Mouse (Mus musculus) midbrain, embryonic 13.5 days (tissue): Measurements from ENCODE around the gene AC134908.4. TPM values are rescaled to one million over a fixed set of nuclear protein-coding genes. Genes with fewer than 3 reads are reported as not detected.

ENCODE experiments used
- ATAC-seq: fragments of 200-750 bp; cut with Nextera tagmentation; 2 replicates; pipeline ENCODE4 v1.8.0; 2017; ENCODE audit warnings: mild to moderate bottlenecking, moderate TSS enrichment, moderate library complexity
- H3K27ac ChIP-seq: fragments of 300-500 bp; sonication (generic); 2 replicates; pipeline ENCODE4 v1.5.1; 2015; ENCODE audit warnings: inconsistent platforms, mild to moderate bottlenecking, moderate library complexity
- H3K27me3 ChIP-seq: fragments of 300-500 bp; sonication (generic); 2 replicates; pipeline ENCODE4 v1.6.1; 2015; ENCODE audit warnings: mild to moderate bottlenecking, inconsistent platforms
- H3K36me3 ChIP-seq: fragments of 300-500 bp; sonication (generic); 2 replicates; pipeline ENCODE4 v1.6.1; 2015; ENCODE audit warnings: mild to moderate bottlenecking, inconsistent platforms
- H3K4me1 ChIP-seq: fragments of 300-500 bp; sonication (generic); replicated peaks from 2 replicates; pipeline ENCODE4 v1.6.1; 2015; ENCODE audit warnings: inconsistent platforms
- H3K4me2 ChIP-seq: fragments of 300-500 bp; sonication (generic); replicated peaks from 2 replicates; pipeline ENCODE4 v1.6.1; 2015; ENCODE audit warnings: moderate library complexity, mild to moderate bottlenecking, inconsistent platforms
- H3K4me3 ChIP-seq: fragments of 300-500 bp; sonication (generic); replicated peaks from 2 replicates; pipeline ENCODE4 v1.5.1; 2015; ENCODE audit warnings: mild to moderate bottlenecking, inconsistent platforms
- H3K9ac ChIP-seq: fragments of 300-500 bp; sonication (generic); replicated peaks from 2 replicates; pipeline ENCODE4 v1.6.1; 2015; ENCODE audit warnings: mild to moderate bottlenecking, inconsistent platforms
- H3K9me3 ChIP-seq: fragments of 300-500 bp; sonication (generic); 2 replicates; pipeline ENCODE4 v1.6.1; 2016; ENCODE audit warnings: mild to moderate bottlenecking, inconsistent platforms
- WGBS: fragments of 180-500 bp; shearing (Covaris S2); methylation state at CpG from one replicate; pipeline ENCODE4 v1.1.7; 2015; 5-methylcytosine and 5-hydroxymethylcytosine counted together
- polyA plus RNA-seq: library from polyadenylated mRNA; unstranded; fragments of >200 nt; fragmentation: Nextera tagmentation; extraction: Ambion mirVana; gene quantifications from 2 replicates; pipeline ENCODE4 v1.2.1, GENCODE M21; 2015

AC134908.4 gene
- polyA plus RNA-seq, 1 experiment from 2014 or later = not detected

DNA sequence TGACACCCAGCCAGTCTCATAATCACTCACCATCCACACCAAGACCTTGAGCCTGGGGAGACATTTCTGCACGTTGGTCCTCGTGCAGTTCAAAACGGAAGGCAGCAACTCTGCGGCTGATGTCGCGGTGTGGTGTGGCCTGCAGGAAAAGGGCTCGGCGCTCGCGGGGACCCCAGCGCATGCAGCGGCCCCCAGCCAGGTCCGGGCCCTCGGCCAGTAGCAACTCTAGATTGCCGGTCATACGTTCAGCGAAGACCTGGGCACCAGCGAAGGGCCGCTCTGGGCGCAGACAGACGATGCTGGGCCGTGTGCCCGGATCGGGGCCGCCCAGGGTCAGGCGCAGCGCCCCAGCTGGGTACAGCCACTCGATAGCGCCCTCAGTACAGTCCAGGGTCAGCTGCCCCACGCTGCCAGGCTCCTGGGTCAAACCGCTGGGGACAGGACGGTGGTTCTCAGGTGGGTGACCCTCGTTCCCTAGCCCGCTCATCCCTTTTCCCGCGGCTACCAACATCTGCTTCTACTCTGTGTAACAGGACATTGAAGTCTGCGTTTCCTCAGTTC lies 832 bp upstream of the AC134908.4 start:
- no peaks in the 10 kb centered on the region for H3K36me3 ChIP-seq
- peak overlapping the region; percentile 60; the same call in 1 of the 2 replicates for H3K27ac ChIP-seq
- peak overlapping the region; percentile 82 for H3K4me2 ChIP-seq
- H3K9ac ChIP-seq = peak overlapping the region; percentile 71
- no peaks in the 10 kb centered on the region for H3K27me3 ChIP-seq
- peak overlapping the region; percentile 64 for H3K4me3 ChIP-seq
- H3K9me3 ChIP-seq = no peaks in the 10 kb centered on the region
- peaks cover 53% of the 10 kb centered on the region for H3K4me1 ChIP-seq
- no peak for ATAC-seq
- under 1% methylated on average over 36 of the region's 37 CpGs for WGBS

DNA sequence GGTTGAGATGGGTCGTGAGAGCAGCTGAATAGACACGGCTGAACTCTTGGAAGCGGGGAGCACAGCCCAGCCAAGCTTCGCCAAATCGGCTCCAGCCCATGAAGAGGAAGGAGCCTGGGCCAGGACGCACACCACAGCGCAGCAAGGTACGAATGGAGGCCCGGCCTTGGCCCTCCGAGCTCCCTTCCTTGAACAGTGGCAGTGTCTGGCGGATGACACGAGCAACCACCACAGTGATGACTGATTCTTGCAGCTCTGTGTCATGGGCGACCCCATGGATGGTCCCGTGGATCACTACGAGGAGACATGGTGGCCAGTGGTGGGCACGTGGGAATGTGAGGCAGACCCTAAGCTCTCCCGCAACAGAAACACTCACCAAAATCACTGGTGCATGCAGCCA lies 461 bp downstream of the AC134908.4 start:
- H3K9me3 ChIP-seq = no peaks in the 10 kb centered on the region
- ATAC-seq = no peak
- no peaks in the 10 kb centered on the region for H3K27me3 ChIP-seq
- peak overlapping the region; percentile 71 for H3K9ac ChIP-seq
- WGBS = 39% methylated on average over 17 of the region's 17 CpGs
- no peaks in the 10 kb centered on the region for H3K36me3 ChIP-seq
- H3K4me1 ChIP-seq = peaks cover 61% of the 10 kb centered on the region
- peak overlapping the region; percentile 82 for H3K4me2 ChIP-seq
- peak overlapping the region; percentile 64 for H3K4me3 ChIP-seq
- peak overlapping the region; percentile 91 for H3K27ac ChIP-seq

DNA sequence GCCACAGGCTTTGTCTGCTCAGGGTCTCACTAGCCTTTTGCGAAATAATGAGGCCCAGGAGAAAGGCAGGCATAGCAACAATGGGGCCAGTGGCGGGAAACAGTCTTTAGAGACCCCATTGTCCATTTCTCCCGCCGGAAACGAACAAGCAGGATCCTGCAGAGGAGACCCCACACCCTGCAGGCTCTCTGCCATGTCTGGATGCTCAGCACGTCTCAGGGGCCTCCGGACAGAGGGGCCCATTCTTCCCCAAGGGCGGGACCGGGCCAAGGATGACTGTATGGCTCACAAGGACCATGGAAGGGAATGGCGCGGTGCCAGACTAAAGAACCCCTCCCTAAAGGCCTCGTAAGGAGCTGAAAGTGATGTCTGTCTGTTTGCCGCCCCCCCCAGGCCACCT lies 1.3 kb downstream of the AC134908.4 start:
- 16% methylated on average over 13 of the region's 13 CpGs for WGBS
- Histone ChIP-seq H3K4me3 (peak overlapping the region; percentile 64), H3K27me3 (no peaks in the 10 kb centered on the region), H3K36me3 (peaks cover 8% of the 10 kb centered on the region; the same call in 1 of the 2 replicates), H3K4me2 (peak overlapping the region; percentile 82), H3K9ac (peak overlapping the region; percentile 71), H3K27ac (peak overlapping the region; percentile 91; the same call in 1 of the 2 replicates), H3K9me3 (no peaks in the 10 kb centered on the region), H3K4me1 (peaks cover 61% of the 10 kb centered on the region)
- ATAC-seq = no peak

DNA sequence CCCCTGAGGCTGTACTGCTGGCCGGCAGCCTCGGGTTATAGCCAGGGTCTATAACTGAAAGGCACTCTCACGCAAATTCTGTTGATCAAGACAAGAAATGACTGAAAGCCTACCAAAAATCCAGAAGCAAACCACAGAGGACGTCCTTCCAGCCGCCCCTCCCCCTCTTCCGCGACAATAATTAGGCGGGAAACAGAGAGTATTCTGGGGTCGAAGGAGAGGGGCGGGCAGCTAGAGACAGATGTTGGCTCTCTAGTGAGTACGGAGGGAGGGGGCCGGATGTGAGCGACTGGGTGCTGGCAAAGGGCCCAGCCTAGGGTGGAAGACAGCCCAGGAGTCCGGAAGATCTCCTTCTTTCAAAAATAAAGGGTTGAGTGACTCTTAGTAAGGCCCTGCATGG lies 2.8 kb downstream of the AC134908.4 start, which contains the start of gene Fam173a:
Gene Fam173a, minus strand, starts transcription at position 287 of the 400 bp plus-strand sequence.
- peak within 1 kb of the TSS; percentile 91 for H3K27ac ChIP-seq
- 1% methylated on average over 14 of the region's 14 CpGs for WGBS
- H3K9ac ChIP-seq = peak within 1 kb of the TSS; percentile 81
- H3K27me3 ChIP-seq = no peaks in the 10 kb centered on the region
- ATAC-seq = peak; percentile 53
- peak within 1 kb of the TSS; percentile 82 for H3K4me2 ChIP-seq
- H3K36me3 ChIP-seq = peaks cover 18% of the 10 kb centered on the region
- peak within 1 kb of the TSS; percentile 79 for H3K4me3 ChIP-seq
- peaks cover 61% of the 10 kb centered on the region for H3K4me1 ChIP-seq
- H3K9me3 ChIP-seq = no peaks in the 10 kb centered on the region

DNA sequence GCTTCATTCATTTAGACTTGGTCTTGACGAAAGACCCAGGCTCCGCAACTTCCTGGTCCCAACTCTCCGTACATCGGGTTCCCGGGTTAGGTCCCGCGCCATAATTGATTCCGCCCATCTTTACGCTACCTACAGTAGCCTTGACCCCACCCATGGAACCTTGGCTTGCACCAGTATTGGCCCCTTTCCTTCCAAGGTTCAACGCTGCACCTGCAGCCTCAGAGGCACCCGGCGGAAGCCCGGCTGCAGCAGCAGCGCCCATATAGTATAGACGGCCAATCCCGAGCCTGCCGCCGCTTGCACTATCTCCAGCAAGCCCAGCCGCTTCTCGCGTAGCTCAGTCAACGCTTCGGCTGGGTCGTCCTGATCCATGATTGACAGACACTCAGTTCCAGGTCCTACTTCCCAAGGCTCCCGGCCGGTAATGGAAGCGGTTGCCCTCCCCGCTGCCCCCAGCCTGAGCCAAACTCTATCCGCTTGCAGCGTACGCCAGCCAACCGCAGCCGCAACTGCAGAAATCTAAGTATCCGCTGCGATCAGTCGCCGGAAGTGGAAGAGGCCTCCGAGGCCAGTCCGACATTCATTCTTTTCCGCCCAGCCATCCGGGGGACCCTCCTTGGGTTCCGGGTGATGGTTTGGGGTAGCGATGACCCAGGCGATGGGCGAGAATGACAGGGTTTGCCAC lies 3.5 kb downstream of the AC134908.4 start:
- peak overlapping the region; percentile 79 for H3K4me3 ChIP-seq
- ATAC-seq = peak; percentile 73
- WGBS = under 1% methylated on average over 45 of the region's 45 CpGs

DNA sequence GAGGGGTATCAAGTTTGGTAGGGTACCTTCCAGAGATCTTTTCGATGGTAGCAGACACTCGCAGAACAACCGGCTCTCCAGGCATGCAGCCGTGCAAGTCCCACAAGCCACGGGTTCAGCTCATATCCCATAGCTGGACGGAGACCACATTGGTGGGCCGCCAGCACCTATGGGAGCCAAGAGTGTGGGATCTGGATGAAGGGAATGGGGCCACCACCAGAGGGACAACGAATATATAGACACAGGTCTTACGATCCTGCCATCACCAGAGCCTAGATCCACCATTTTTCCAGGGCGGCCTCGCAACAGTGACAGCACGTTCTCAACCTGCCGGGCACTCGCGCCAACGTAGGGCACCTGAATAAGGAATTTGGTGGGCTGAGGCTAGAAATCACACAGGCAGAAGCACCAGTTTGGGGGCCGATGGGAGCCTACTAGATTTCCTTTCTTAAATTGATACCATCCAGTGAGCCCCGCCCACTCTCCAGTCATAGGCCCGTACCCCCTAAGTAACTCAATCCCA lies 4.1 kb downstream of the AC134908.4 start:
- H3K27me3 ChIP-seq = no peaks in the 10 kb centered on the region
- H3K4me2 ChIP-seq = peak overlapping the region; percentile 72
- peak overlapping the region; percentile 81 for H3K9ac ChIP-seq
- 30% methylated on average over 19 of the region's 19 CpGs for WGBS
- H3K4me1 ChIP-seq = peaks cover 53% of the 10 kb centered on the region
- peaks cover 25% of the 10 kb centered on the region for H3K36me3 ChIP-seq
- H3K27ac ChIP-seq = peak overlapping the region; percentile 91
- no peak for ATAC-seq
- H3K4me3 ChIP-seq = peak overlapping the region; percentile 79
- no peaks in the 10 kb centered on the region for H3K9me3 ChIP-seq

More for the DNA sequence above, 3.5 kb downstream of the AC134908.4 start:
- Histone ChIP-seq H3K9ac (peak overlapping the region; percentile 81), H3K4me1 (peaks cover 58% of the 10 kb centered on the region), H3K36me3 (peaks cover 24% of the 10 kb centered on the region), H3K27me3 (no peaks in the 10 kb centered on the region), H3K27ac (peak overlapping the region; percentile 91), H3K4me2 (peak overlapping the region; percentile 72), H3K9me3 (no peaks in the 10 kb centered on the region)

DNA sequence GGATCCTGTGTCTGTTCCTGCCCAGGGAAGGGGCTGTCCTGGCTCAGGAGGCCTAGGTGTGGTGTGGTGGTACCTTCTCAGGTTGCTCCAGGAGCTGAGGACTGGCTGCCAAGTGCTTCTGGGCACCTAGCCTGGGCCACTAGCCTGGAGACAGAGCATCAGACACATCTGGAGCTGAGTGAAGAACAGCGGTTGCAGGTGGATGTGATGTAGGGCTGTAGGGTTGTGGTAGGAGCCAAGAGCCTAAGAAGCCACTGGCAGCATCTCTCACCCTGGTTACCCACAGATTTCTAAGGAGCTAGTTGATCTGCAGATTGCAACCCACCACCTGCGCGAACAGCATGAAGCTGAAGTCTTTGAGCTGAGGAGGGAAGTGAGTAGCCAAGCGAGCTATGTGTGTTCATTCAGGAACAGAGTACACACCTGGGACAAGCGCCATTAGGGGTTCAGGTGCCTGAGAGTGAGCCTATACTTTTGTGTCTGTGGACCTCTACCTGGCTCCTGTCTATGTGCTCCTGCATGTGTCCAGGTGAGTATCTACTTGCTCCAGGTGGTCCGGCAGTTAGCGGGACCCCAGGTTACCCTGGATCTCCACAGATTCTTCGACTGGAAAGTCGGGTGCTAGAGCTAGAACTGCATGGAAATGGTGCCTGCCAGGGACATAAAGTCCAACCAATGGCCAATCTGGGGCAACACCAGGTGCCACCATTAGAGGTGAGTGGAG lies 8.5 kb downstream of the AC134908.4 start:
- WGBS = 89% methylated on average over 9 of the region's 9 CpGs
- H3K4me2 ChIP-seq = no peak overlapping the region

DNA sequence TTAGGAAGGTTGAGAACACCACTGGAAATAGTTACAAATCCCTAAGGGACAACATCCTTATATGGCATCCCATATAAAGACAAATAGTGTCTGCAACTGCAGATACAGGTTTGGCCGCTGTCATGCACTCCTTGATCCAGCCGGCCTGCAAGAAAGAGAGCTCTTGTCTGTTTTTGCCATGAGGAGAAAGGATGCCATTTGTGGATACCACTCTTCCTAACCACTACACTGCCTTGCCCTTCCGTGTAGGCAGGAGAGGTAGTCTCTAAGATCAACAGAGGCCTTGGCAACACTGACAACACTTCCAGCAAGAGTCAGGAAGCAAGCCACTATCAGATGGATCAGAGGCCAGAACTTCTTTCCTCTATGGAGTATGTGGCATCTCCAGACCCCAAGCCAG lies 9.2 kb downstream of the AC134908.4 start, which contains the start of gene Ccdc78:
Gene Ccdc78, plus strand, starts transcription at position 301 of the 400 bp plus-strand sequence.
- Histone ChIP-seq H3K4me3 (peak within 1 kb of the TSS; percentile 69), H3K9ac (peak within 1 kb of the TSS; percentile 84), H3K4me1 (peaks cover 36% of the 10 kb centered on the region), H3K9me3 (no peaks in the 10 kb centered on the region), H3K36me3 (peaks cover 54% of the 10 kb centered on the region), H3K27me3 (no peaks in the 10 kb centered on the region), H3K27ac (peak within 1 kb of the TSS; percentile 77), H3K4me2 (peak within 1 kb of the TSS; percentile 82)
- WGBS = 88% methylated on average over 3 of the region's 3 CpGs
- ATAC-seq = no peak

More for the DNA sequence above, 8.5 kb downstream of the AC134908.4 start:
- peaks cover 48% of the 10 kb centered on the region for H3K36me3 ChIP-seq
- H3K9me3 ChIP-seq = no peaks in the 10 kb centered on the region
- H3K27me3 ChIP-seq = no peaks in the 10 kb centered on the region
- H3K9ac ChIP-seq = no peak overlapping the region
- no peak overlapping the region for H3K4me3 ChIP-seq
- no peak overlapping the region for H3K27ac ChIP-seq
- H3K4me1 ChIP-seq = peaks cover 40% of the 10 kb centered on the region
- no peak for ATAC-seq

DNA sequence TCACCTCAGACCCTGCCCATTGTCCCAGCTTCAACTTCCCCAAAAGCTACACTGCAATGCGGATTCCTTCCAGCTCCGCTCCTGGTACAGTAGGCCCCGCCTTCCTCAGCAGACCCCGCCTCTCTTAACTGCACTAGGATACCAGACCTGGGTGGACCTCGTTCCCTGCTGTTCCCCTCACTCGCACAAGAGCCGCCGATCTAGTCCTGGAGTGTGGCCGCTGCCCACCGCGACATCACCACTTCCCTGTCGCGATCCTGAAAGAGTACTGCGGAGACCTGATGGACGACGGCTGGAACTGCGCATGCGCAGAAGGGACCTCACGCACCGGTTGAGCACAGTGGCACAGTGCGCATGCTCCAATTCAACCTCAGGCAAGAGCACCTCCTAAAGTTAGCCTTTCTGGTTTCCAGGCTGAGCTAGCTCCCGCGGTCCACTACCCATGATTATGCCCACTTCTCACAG lies 10.1 kb downstream of the AC134908.4 start, which contains the start of gene Haghl:
Gene Haghl, minus strand, starts transcription at position 393 of the 465 bp plus-strand sequence.
- H3K9ac ChIP-seq = peak within 1 kb of the TSS; percentile 84
- peak; percentile 87 for ATAC-seq
- WGBS = under 1% methylated on average over 23 of the region's 23 CpGs
- peaks cover 64% of the 10 kb centered on the region for H3K36me3 ChIP-seq
- H3K4me1 ChIP-seq = peaks cover 26% of the 10 kb centered on the region
- no peaks in the 10 kb centered on the region for H3K9me3 ChIP-seq
- peak within 1 kb of the TSS; percentile 82 for H3K4me2 ChIP-seq
- peak within 1 kb of the TSS; percentile 77 for H3K27ac ChIP-seq
- H3K4me3 ChIP-seq = peak within 1 kb of the TSS; percentile 69
- no peaks in the 10 kb centered on the region for H3K27me3 ChIP-seq

DNA sequence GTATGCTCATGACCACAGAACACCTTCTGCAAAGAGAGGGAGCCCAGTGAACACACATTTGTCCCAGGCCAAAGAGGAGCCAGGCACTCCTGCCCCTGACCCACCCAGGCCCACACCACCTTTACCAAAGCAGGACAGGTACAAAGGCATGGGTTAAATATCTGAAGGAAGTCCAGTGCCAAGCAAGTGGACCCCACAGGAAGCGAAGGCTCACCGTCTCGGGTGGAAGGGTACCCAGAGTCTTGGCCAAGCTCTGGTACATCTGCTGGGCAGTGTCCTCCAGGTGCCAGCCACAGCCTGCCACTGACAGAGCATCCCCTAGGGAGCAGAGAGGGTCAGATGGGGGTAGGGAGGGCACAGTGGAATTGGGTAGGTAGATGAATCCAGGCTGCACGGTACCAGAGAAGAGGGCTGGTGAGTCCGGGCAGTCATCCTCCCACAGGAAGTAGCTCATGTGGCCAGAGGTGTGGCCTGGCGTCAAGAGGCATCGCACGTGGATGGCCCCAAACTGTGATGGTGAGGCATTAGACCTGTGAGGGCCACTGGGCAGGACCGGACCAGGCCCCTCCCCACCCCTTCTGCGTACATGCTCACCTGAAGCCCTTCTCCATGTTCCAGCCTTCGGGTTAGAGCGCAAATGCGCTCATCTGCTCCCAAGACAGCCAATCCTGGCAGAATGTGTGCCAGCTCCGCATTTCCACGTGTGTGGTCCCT lies 11.4 kb downstream of the AC134908.4 start:
- no peaks in the 10 kb centered on the region for H3K27me3 ChIP-seq
- no peak overlapping the region for H3K27ac ChIP-seq
- peak overlapping the region; percentile 69 for H3K4me3 ChIP-seq
- H3K4me1 ChIP-seq = peaks cover 26% of the 10 kb centered on the region
- peaks cover 63% of the 10 kb centered on the region for H3K36me3 ChIP-seq
- peak overlapping the region; percentile 84 for H3K9ac ChIP-seq
- ATAC-seq = no peak
- no peaks in the 10 kb centered on the region for H3K9me3 ChIP-seq
- peak overlapping the region; percentile 82 for H3K4me2 ChIP-seq
- WGBS = 84% methylated on average over 15 of the region's 15 CpGs

DNA sequence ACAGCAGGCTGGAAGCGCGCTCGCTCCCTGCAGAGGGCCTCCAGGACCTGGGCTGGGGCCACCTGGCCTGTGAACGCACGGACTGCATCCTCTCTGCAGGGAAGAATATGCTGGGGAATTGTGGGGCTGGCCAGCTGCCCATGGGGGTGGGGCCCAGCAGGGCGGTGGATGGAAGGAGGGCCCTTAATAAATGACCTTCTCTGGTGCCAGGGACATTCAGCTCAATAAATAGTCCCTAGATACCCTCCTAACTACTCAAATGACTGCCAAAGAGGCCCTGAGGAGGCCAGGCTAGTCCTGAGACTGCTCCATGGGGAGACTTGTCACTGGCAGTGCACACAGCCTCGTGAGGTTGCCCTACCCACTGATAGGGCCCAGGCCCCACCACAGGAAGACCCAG lies 12.4 kb downstream of the AC134908.4 start:
- Histone ChIP-seq H3K36me3 (peaks cover 64% of the 10 kb centered on the region), H3K9ac (no peak overlapping the region; the same call in 1 of the 2 replicates), H3K27me3 (no peaks in the 10 kb centered on the region), H3K4me2 (no peak overlapping the region), H3K9me3 (no peaks in the 10 kb centered on the region), H3K4me1 (peaks cover 26% of the 10 kb centered on the region), H3K27ac (no peak overlapping the region), H3K4me3 (no peak overlapping the region)
- no peak for ATAC-seq
- 83% methylated on average over 7 of the region's 7 CpGs for WGBS
